Mouse (Mus musculus) lung, postnatal 0 days (tissue): Measurements from ENCODE around the gene Oas1h.
"Not testable (repeated sequence)": the region's sequence is repeated elsewhere in the genome, so short reads cannot be mapped to it uniquely, and the experiment has no call there.

ENCODE experiments used
- CTCF ChIP-seq: IDR thresholded peaks from 2 replicates; pipeline ENCODE4 v1.5.1; 2016; ENCODE audit warnings: antibody characterized with exemption, mild to moderate bottlenecking
- EP300 ChIP-seq: IDR thresholded peaks from 2 replicates; pipeline ENCODE4 v1.6.1; 2016; ENCODE audit warnings: antibody characterized with exemption, mild to moderate bottlenecking, control low read depth

- TF ChIP-seq CTCF, EP300: not testable (repeated sequence)
Observed at GRCm38 (mm10) chr5:120914204-120914603, 53.0 kb downstream of the Oas1h start, which contains the start of gene Oas1d.
